Mouse (Mus musculus) stomach, embryonic 14.5 days (tissue): ENCODE data around the gene Cfap44. TPM values are rescaled to one million over a fixed set of nuclear protein-coding genes. Genes with fewer than 3 reads are reported as not detected.

ENCODE experiments used
- polyA plus RNA-seq: library from polyadenylated mRNA; unstranded; fragments of >200 nt; fragmentation: Nextera tagmentation; extraction: Ambion mirVana; gene quantifications from 2 replicates; pipeline ENCODE4 v1.2.1, GENCODE M21; 2014

Cfap44 gene
- polyA plus RNA-seq, 1 experiment from 2014 or later = 0.25 TPM

Other genes starting within 250 kb of the Cfap44 start
- gene Usf3, start 221.6 kb upstream of the Cfap44 start, polyA plus RNA-seq = 7.0 and 7.8 TPM in 2 replicates
- 4.3 and 4.5 TPM in 2 replicates for gene Sidt1, start 61.6 kb upstream of the Cfap44 start, polyA plus RNA-seq
- gene Spice1, start 47.7 kb upstream of the Cfap44 start, polyA plus RNA-seq = 30.0 and 34.1 TPM in 2 replicates
- 19.5 and 20.2 TPM in 2 replicates for gene Boc, start 164.1 kb downstream of the Cfap44 start, polyA plus RNA-seq